Mouse (Mus musculus) A20 (cell line): ENCODE results near the gene Itpkc.
A peak's percentile ranks its signal among the peaks of the same experiment; 100 is the strongest.

Source experiments
- DNase-seq: peaks from one replicate; pipeline ENCODE4 v3.0.0-alpha.2; 2011; ENCODE audit warnings: low read depth, low spot score

The Itpkc gene

GRCm38 (mm10) chr7:27228281-27228821 is at the start of gene Itpkc:
Gene Itpkc, minus strand, starts transcription at chr7:27228661.
- DNase-seq, result peak; percentile 96

GRCm38 (mm10) chr7:27277191-27277590 is 48.7 kb upstream of the Itpkc start:
- DNase-seq, result peak; percentile 44

- DNase-seq, result peak; percentile 35
Measured at GRCm38 (mm10) chr7:27276021-27276420, 47.6 kb upstream of the Itpkc start.

- DNase-seq, result no peak
Measured at GRCm38 (mm10) chr7:27274916-27275315, 46.5 kb upstream of the Itpkc start.

- DNase-seq, result peak; percentile 35
Measured at GRCm38 (mm10) chr7:27273739-27274351, 45.4 kb upstream of the Itpkc start.

GRCm38 (mm10) chr7:27271423-27271822 is 43.0 kb upstream of the Itpkc start:
- DNase-seq, result no peak

GRCm38 (mm10) chr7:27266515-27267128 is 38.2 kb upstream of the Itpkc start:
- no peak for DNase-seq

- no peak for DNase-seq
Measured at GRCm38 (mm10) chr7:27264761-27265160, 36.3 kb upstream of the Itpkc start.

GRCm38 (mm10) chr7:27261888-27262287 is 33.4 kb upstream of the Itpkc start:
- DNase-seq, result no peak

GRCm38 (mm10) chr7:27260856-27261255 is 32.4 kb upstream of the Itpkc start:
- DNase-seq, result no peak

GRCm38 (mm10) chr7:27259771-27260170 is 31.3 kb upstream of the Itpkc start:
- DNase-seq, result no peak

- DNase-seq, result no peak
Measured at GRCm38 (mm10) chr7:27259271-27259721, 30.8 kb upstream of the Itpkc start.

- DNase-seq, result peak; percentile 95
Measured at GRCm38 (mm10) chr7:27258205-27258899, 29.9 kb upstream of the Itpkc start, which contains the start of gene Numbl. Gene Numbl, plus strand, starts transcription at chr7:27258433.

- DNase-seq, result no peak
Measured at GRCm38 (mm10) chr7:27257852-27258204, 29.4 kb upstream of the Itpkc start.

GRCm38 (mm10) chr7:27257046-27257851 is 28.8 kb upstream of the Itpkc start:
- no peak for DNase-seq

- DNase-seq, result no peak
Measured at GRCm38 (mm10) chr7:27255721-27256120, 27.3 kb upstream of the Itpkc start.

GRCm38 (mm10) chr7:27251946-27252345 is 23.5 kb upstream of the Itpkc start:
- DNase-seq, result no peak

GRCm38 (mm10) chr7:27249928-27250327 is 21.5 kb upstream of the Itpkc start:
- DNase-seq, result no peak

GRCm38 (mm10) chr7:27249146-27249545 is 20.7 kb upstream of the Itpkc start:
- peak; percentile 57 for DNase-seq

GRCm38 (mm10) chr7:27244088-27244487 is 15.6 kb upstream of the Itpkc start:
- peak; percentile 57 for DNase-seq

GRCm38 (mm10) chr7:27243211-27243610 is 14.8 kb upstream of the Itpkc start:
- no peak for DNase-seq

- DNase-seq, result no peak
Measured at GRCm38 (mm10) chr7:27238568-27238967, 10.1 kb upstream of the Itpkc start.
